Mouse (Mus musculus): Measurements from ENCODE around the gene Trhde. TPM values are rescaled to one million over a fixed set of nuclear protein-coding genes. Genes with fewer than 3 reads are reported as not detected.

Trhde gene
- total RNA-seq, 4 experiments from 2014 or later: 25.6 to 27.9 (median 26.7) TPM

GRCm38 (mm10) chr10:114736377-114736776 is 65.7 kb downstream of the Trhde start:
- DNase-seq (ENCODE audit: low spot score in 2 of 2): no peak

- no peak for DNase-seq (ENCODE audit: low spot score in 2 of 2)
Observed at GRCm38 (mm10) chr10:114735678-114736077, 66.4 kb downstream of the Trhde start.

- no peak for DNase-seq (ENCODE audit: low spot score in 2 of 2)
Observed at GRCm38 (mm10) chr10:114735111-114735510, 67.0 kb downstream of the Trhde start.

GRCm38 (mm10) chr10:114725591-114725990 is 76.5 kb downstream of the Trhde start:
- DNase-seq (ENCODE audit: low spot score in 2 of 2): no peak

- no peak for DNase-seq (ENCODE audit: low spot score in 2 of 2)
Observed at GRCm38 (mm10) chr10:114701791-114702190, 100.3 kb downstream of the Trhde start.

GRCm38 (mm10) chr10:114671791-114672415 is 130.2 kb downstream of the Trhde start:
- no peak for DNase-seq (ENCODE audit: low spot score in 2 of 2)

GRCm38 (mm10) chr10:114593046-114593445 is 209.1 kb downstream of the Trhde start:
- no peak for DNase-seq (ENCODE audit: low spot score in 2 of 2)

GRCm38 (mm10) chr10:114578926-114579325 is 223.2 kb downstream of the Trhde start:
- peak in 1 of 2 experiments; percentile 5 for DNase-seq (ENCODE audit: low spot score in 2 of 2)

GRCm38 (mm10) chr10:114567891-114568290 is 234.2 kb downstream of the Trhde start:
- DNase-seq (ENCODE audit: low spot score in 2 of 2): no peak

GRCm38 (mm10) chr10:114509186-114509585 is 292.9 kb downstream of the Trhde start:
- no peak for DNase-seq (ENCODE audit: low spot score in 2 of 2)

GRCm38 (mm10) chr10:114488806-114489205 is 313.3 kb downstream of the Trhde start:
- no peak for DNase-seq (ENCODE audit: low spot score in 2 of 2)

GRCm38 (mm10) chr10:114455591-114455990 is 346.5 kb downstream of the Trhde start:
- DNase-seq (ENCODE audit: low spot score in 2 of 2): no peak

- DNase-seq (ENCODE audit: low spot score in 2 of 2): no peak
Observed at GRCm38 (mm10) chr10:114448116-114448515, 354.0 kb downstream of the Trhde start.

GRCm38 (mm10) chr10:114418956-114419530 is 383.1 kb downstream of the Trhde start:
- DNase-seq (ENCODE audit: low spot score in 2 of 2): no peak

GRCm38 (mm10) chr10:114415717-114416116 is 386.4 kb downstream of the Trhde start:
- DNase-seq (ENCODE audit: low spot score in 2 of 2): no peak

GRCm38 (mm10) chr10:114405260-114405659 is 396.8 kb downstream of the Trhde start:
- no peak for DNase-seq (ENCODE audit: low spot score in 2 of 2)

GRCm38 (mm10) chr10:114403795-114404194 is 398.3 kb downstream of the Trhde start:
- DNase-seq (ENCODE audit: low spot score in 2 of 2): no peak

GRCm38 (mm10) chr10:114370804-114371203 is 431.3 kb downstream of the Trhde start:
- DNase-seq (ENCODE audit: low spot score in 2 of 2): no peak

- DNase-seq (ENCODE audit: low spot score in 2 of 2): no peak
Observed at GRCm38 (mm10) chr10:114363442-114363841, 438.7 kb downstream of the Trhde start.

- no peak for DNase-seq (ENCODE audit: low spot score in 2 of 2)
Observed at GRCm38 (mm10) chr10:114362631-114363030, 439.5 kb downstream of the Trhde start.

Data from layer of hippocampus, adult 8-10 months (tissue).